Mouse (Mus musculus): ENCODE measurements around the gene 5830473C10Rik. TPM values are rescaled to one million over a fixed set of nuclear protein-coding genes. Genes with fewer than 3 reads are reported as not detected.

Gene 5830473C10Rik
- polyA plus RNA-seq, 1 experiment from 2014 or later = not detected

- DNase-seq (ENCODE audit: low spot score) (no peak), ATAC-seq (ENCODE audit: insufficient number of reproducible peaks, low FRiP score, low TSS enrichment, low read depth) (no peak)
- no peak overlapping the region for H3K4me2 ChIP-seq (ENCODE audit: low read depth, severe bottlenecking)
- no peaks in the 10 kb centered on the region for H3K27me3 ChIP-seq (ENCODE audit: control insufficient read depth, insufficient read depth, low read length)
- H3K9me3 ChIP-seq (ENCODE audit: control insufficient read depth, low read length) = no peaks in the 10 kb centered on the region
- H3K36me3 ChIP-seq (ENCODE audit: control insufficient read depth, insufficient read depth, low read length) = no peaks in the 10 kb centered on the region
- 89% methylated on average over 5 of the region's 5 CpGs for WGBS
- no peak overlapping the region for H3K9ac ChIP-seq (ENCODE audit: low read length)
- no peak overlapping the region for H3K27ac ChIP-seq (replicated peaks; ENCODE audit: low read depth, low read length)
- H3K4me1 ChIP-seq (ENCODE audit: control insufficient read depth, insufficient read depth, low read length) = no peaks in the 10 kb centered on the region
- H3K4me3 ChIP-seq (ENCODE audit: low read depth, low read length) = no peak overlapping the region
Measured at GRCm38 (mm10) chr5:90646398-90646797, 85.5 kb downstream of the 5830473C10Rik start.

Other genes with a start within 250 kb of the 5830473C10Rik start
- 29.2 and 33.3 TPM in 2 replicates for gene Ankrd17, start 194.5 kb upstream of the 5830473C10Rik start, polyA plus RNA-seq (2014; fragmentation: Nextera tagmentation; extraction: Ambion mirVana)
- gene Gm9958, start 193.9 kb upstream of the 5830473C10Rik start, polyA plus RNA-seq (2014; fragmentation: Nextera tagmentation; extraction: Ambion mirVana) = 4.9 and 8.8 TPM in 2 replicates
- gene Alb, start 100.2 kb upstream of the 5830473C10Rik start, polyA plus RNA-seq (2014; fragmentation: Nextera tagmentation; extraction: Ambion mirVana) = 0.11 and 0.93 TPM in 2 replicates
- gene Afp, start 70.4 kb upstream of the 5830473C10Rik start, polyA plus RNA-seq (2014; fragmentation: Nextera tagmentation; extraction: Ambion mirVana) = 2.9 and 6.1 TPM in 2 replicates
- not detected in 2 replicates for gene Afm, start 42.2 kb upstream of the 5830473C10Rik start, polyA plus RNA-seq (2014; fragmentation: Nextera tagmentation; extraction: Ambion mirVana)
- gene Rassf6, start 79.5 kb downstream of the 5830473C10Rik start, polyA plus RNA-seq (2014; fragmentation: Nextera tagmentation; extraction: Ambion mirVana) = 0.73 and 1.1 TPM in 2 replicates
- gene Cxcl5, start 198.3 kb downstream of the 5830473C10Rik start, polyA plus RNA-seq (2014; fragmentation: Nextera tagmentation; extraction: Ambion mirVana) = 0.19 TPM in 1 of 2 replicates, not detected in the other
- 17.2 and 19.4 TPM in 2 replicates for gene Ppbp, start 207.4 kb downstream of the 5830473C10Rik start, polyA plus RNA-seq (2014; fragmentation: Nextera tagmentation; extraction: Ambion mirVana)
- gene Pf4, start 211.3 kb downstream of the 5830473C10Rik start, polyA plus RNA-seq (2014; fragmentation: Nextera tagmentation; extraction: Ambion mirVana) = 59.8 and 66.0 TPM in 2 replicates
- gene Cxcl3, start 225.0 kb downstream of the 5830473C10Rik start, polyA plus RNA-seq (2014; fragmentation: Nextera tagmentation; extraction: Ambion mirVana) = 0.29 TPM in 1 of 2 replicates, not detected in the other
- 0.09 TPM in 1 of 2 replicates, not detected in the other for gene Cxcl15, start 233.4 kb downstream of the 5830473C10Rik start, polyA plus RNA-seq (2014; fragmentation: Nextera tagmentation; extraction: Ambion mirVana)